Mouse (Mus musculus) G1E (cell line): ENCODE measurements around the gene Ruvbl2. TPM values are rescaled to one million over a fixed set of nuclear protein-coding genes. Genes with fewer than 3 reads are reported as not detected.
"Not testable (repeated sequence)": the region's sequence is repeated elsewhere in the genome, so short reads cannot be mapped to it uniquely, and the experiment has no call there.

Source experiments
- ATAC-seq: 2 replicates; pipeline ENCODE4 v1.8.0; 2016; ENCODE audit warnings: mild to moderate bottlenecking; ENCODE audit not compliant: insufficient number of reproducible peaks, poor library complexity, low FRiP score, severe bottlenecking; ENCODE audit errors: extremely low read depth
- DNase-seq: peaks from one replicate; pipeline ENCODE4 v3.0.0; 2012; ENCODE audit warnings: low spot score
- H3K27me3 ChIP-seq: 2 replicates; pipeline ENCODE4 v1.6.1; 2012; ENCODE audit warnings: mild to moderate bottlenecking, low read length, inconsistent platforms; ENCODE audit not compliant: insufficient read depth
- H3K36me3 ChIP-seq: replicated peaks from 2 replicates; pipeline ENCODE3; 2012; ENCODE audit warnings: mild to moderate bottlenecking, inconsistent platforms
- H3K4me1 ChIP-seq: 2 replicates; pipeline ENCODE4 v1.6.1; 2012; ENCODE audit warnings: low read depth, low read length, inconsistent platforms, mixed read lengths; ENCODE audit not compliant: insufficient read depth
- H3K4me3 ChIP-seq: 2 replicates; pipeline ENCODE4 v1.5.1; 2012; ENCODE audit warnings: low read depth, mild to moderate bottlenecking, inconsistent platforms, low read length, moderate library complexity, mixed read lengths
- H3K9me3 ChIP-seq: replicated peaks from 2 replicates; pipeline ENCODE4 v1.6.1; 2012; ENCODE audit warnings: inconsistent platforms
- CTCF ChIP-seq: IDR thresholded peaks from 2 replicates; pipeline ENCODE4 v1.5.1; 2012; ENCODE audit warnings: low read depth, low read length, inconsistent platforms, mixed read lengths
- GATA1 ChIP-seq: IDR thresholded peaks from 2 replicates; pipeline ENCODE4 v1.6.1; 2012; ENCODE audit warnings: borderline replicate concordance, low read length, inconsistent platforms, mixed read lengths
- GATA2 ChIP-seq: IDR thresholded peaks from 2 replicates; pipeline ENCODE4 v1.6.1; 2012; ENCODE audit warnings: low read depth, low read length, inconsistent platforms, borderline replicate concordance
- POLR2AphosphoS5 ChIP-seq: IDR thresholded peaks from 2 replicates; pipeline ENCODE4 v1.6.1; 2012; ENCODE audit warnings: low read depth, low read length, inconsistent platforms; ENCODE audit not compliant: insufficient replicate concordance
- TAL1 ChIP-seq: conservative IDR thresholded peaks from 2 replicates; pipeline ENCODE4 v1.6.1; 2012; ENCODE audit warnings: low read depth, low read length, inconsistent platforms, mixed read lengths
- polyA plus RNA-seq: library from polyadenylated mRNA; stranded (reverse); fragments of >175 nt; gene quantifications from 2 replicates; pipeline ENCODE4 v1.2.3, GENCODE M21; 2012
- total RNA-seq, 2 experiments: library from RNA; stranded (forward) in 1 of 2; stranded (reverse) in 1 of 2; fragments of 200-1000 nt in 1 of 2; fragments of >200 nt in 1 of 2; fragmentation: Nextera tagmentation in 1 of 2; gene quantifications; 2 replicates each; pipeline ENCODE4 v1.2.3; 2014 to 2017

Gene Ruvbl2
- 255 and 345 TPM in 2 replicates for total RNA-seq (2014; fragmentation: Nextera tagmentation)
- total RNA-seq (2017), result 139 and 167 TPM in 2 replicates
- polyA plus RNA-seq, result 639 and 877 TPM in 2 replicates

GRCm38 (mm10) chr7:45437521-45438276 lies at the start of gene Ruvbl2:
TSS of gene Ruvbl2 (minus strand) at chr7:45438096.
- H3K27me3 ChIP-seq, result no peaks in the 10 kb centered on the region
- peaks cover 46% of the 10 kb centered on the region for H3K4me1 ChIP-seq
- TF ChIP-seq POLR2AphosphoS5 (no peak), CTCF (no peak), GATA1 (no peak), TAL1 (no peak), GATA2 (no peak)
- H3K9me3 ChIP-seq, result no peaks in the 10 kb centered on the region
- H3K4me3 ChIP-seq, result no peak within 1 kb of the TSS
- H3K36me3 ChIP-seq, result peaks cover 71% of the 10 kb centered on the region
- DNase-seq (no peak), ATAC-seq (no peak)

- ATAC-seq, result no peak
- TF ChIP-seq POLR2AphosphoS5 (no peak), CTCF (no peak), GATA1 (no peak), GATA2 (no peak)
- Histone ChIP-seq H3K9me3 (no peaks in the 10 kb centered on the region), H3K4me1 (peaks cover 70% of the 10 kb centered on the region), H3K27me3 (no peaks in the 10 kb centered on the region), H3K4me3 (peak within 1 kb of the TSS; percentile 61; the same call in 1 of the 2 replicates), H3K36me3 (peaks cover 21% of the 10 kb centered on the region)
- DNase-seq, result no peak
These were observed 49.0 kb upstream of the Ruvbl2 start, which contains the start of gene Gm45808 for GRCm38 (mm10) chr7:45486761-45487415. TSS of gene Gm45808 (minus strand) at chr7:45486811.

- ATAC-seq (peak; percentile 61), DNase-seq (no peak)
- peaks cover 70% of the 10 kb centered on the region for H3K4me1 ChIP-seq
- H3K4me3 ChIP-seq, result peak overlapping the region; percentile 61; the same call in 1 of the 2 replicates
- H3K36me3 ChIP-seq, result peaks cover 21% of the 10 kb centered on the region
- no peak for TF ChIP-seq GATA2
- TF ChIP-seq CTCF, result no peak
- TF ChIP-seq TAL1, result no peak
- no peak for TF ChIP-seq POLR2AphosphoS5
- no peak for TF ChIP-seq GATA1
- no peaks in the 10 kb centered on the region for H3K27me3 ChIP-seq
- H3K9me3 ChIP-seq, result no peaks in the 10 kb centered on the region
These were observed 48.3 kb upstream of the Ruvbl2 start for GRCm38 (mm10) chr7:45486158-45486557.

- not testable (repeated sequence) for DNase-seq, H3K9me3 ChIP-seq, H3K27me3 ChIP-seq, ATAC-seq, H3K4me3 ChIP-seq
- peaks cover 60% of the 10 kb centered on the region for H3K4me1 ChIP-seq
- H3K36me3 ChIP-seq, result peaks cover 21% of the 10 kb centered on the region
These were observed 47.1 kb upstream of the Ruvbl2 start for GRCm38 (mm10) chr7:45484985-45485384.

GRCm38 (mm10) chr7:45482166-45482565 lies 44.3 kb upstream of the Ruvbl2 start:
- H3K4me3 ChIP-seq, result no peak overlapping the region
- peaks cover 41% of the 10 kb centered on the region for H3K4me1 ChIP-seq
- DNase-seq, result no peak
- H3K36me3 ChIP-seq, result peaks cover 29% of the 10 kb centered on the region
- peaks cover 4% of the 10 kb centered on the region; the same call in 1 of the 2 replicates for H3K27me3 ChIP-seq
- H3K9me3 ChIP-seq, result no peaks in the 10 kb centered on the region
- TF ChIP-seq POLR2AphosphoS5 (no peak), TAL1 (no peak), GATA2 (no peak), CTCF (no peak), GATA1 (no peak)
- ATAC-seq, result no peak

GRCm38 (mm10) chr7:45481374-45481927 lies 43.6 kb upstream of the Ruvbl2 start, which contains the start of gene Tulp2:
TSS of gene Tulp2 (plus strand) at chr7:45481877.
- DNase-seq (no peak), ATAC-seq (no peak)
- H3K9me3 ChIP-seq, result no peaks in the 10 kb centered on the region
- peaks cover 28% of the 10 kb centered on the region for H3K36me3 ChIP-seq
- H3K4me1 ChIP-seq, result peaks cover 41% of the 10 kb centered on the region
- TF ChIP-seq POLR2AphosphoS5, result no peak
- no peak within 1 kb of the TSS for H3K4me3 ChIP-seq
- H3K27me3 ChIP-seq, result peaks cover 4% of the 10 kb centered on the region; the same call in 1 of the 2 replicates

GRCm38 (mm10) chr7:45480310-45480709 lies 42.4 kb upstream of the Ruvbl2 start:
- peaks cover 41% of the 10 kb centered on the region for H3K4me1 ChIP-seq
- ATAC-seq, H3K4me3 ChIP-seq: not testable (repeated sequence)

More at GRCm38 (mm10) chr7:45480310-45480709, 42.4 kb upstream of the Ruvbl2 start:
- H3K9me3 ChIP-seq, DNase-seq, H3K27me3 ChIP-seq: not testable (repeated sequence)
- peaks cover 27% of the 10 kb centered on the region for H3K36me3 ChIP-seq
